Mouse (Mus musculus) layer of hippocampus, adult 9-10 months (tissue): ENCODE measurements at regions not wholly inside any gene's neighbourhood (a gene's known extent, or its start where the extent isn't known, plus 50 kb on each side); places are given as distances from the start of the nearest gene placed in this dataset.

Experiments
- DNase-seq: peaks from one replicate; pipeline ENCODE4 v3.0.0; 2022; ENCODE audit warnings: low spot score

GRCm38 (mm10) chr3:133599731-133600130, 54.8 kb upstream of the Tet2 start:
- DNase-seq = no peak

- DNase-seq = peak; percentile 13
Observed at GRCm38 (mm10) chr3:133600447-133601220, 55.7 kb upstream of the Tet2 start.

- DNase-seq = no peak
Observed at GRCm38 (mm10) chr3:133605460-133605859, 60.5 kb upstream of the Tet2 start.

- DNase-seq = no peak
Observed at GRCm38 (mm10) chr3:133608845-133609261, 63.9 kb upstream of the Tet2 start.

DNA sequence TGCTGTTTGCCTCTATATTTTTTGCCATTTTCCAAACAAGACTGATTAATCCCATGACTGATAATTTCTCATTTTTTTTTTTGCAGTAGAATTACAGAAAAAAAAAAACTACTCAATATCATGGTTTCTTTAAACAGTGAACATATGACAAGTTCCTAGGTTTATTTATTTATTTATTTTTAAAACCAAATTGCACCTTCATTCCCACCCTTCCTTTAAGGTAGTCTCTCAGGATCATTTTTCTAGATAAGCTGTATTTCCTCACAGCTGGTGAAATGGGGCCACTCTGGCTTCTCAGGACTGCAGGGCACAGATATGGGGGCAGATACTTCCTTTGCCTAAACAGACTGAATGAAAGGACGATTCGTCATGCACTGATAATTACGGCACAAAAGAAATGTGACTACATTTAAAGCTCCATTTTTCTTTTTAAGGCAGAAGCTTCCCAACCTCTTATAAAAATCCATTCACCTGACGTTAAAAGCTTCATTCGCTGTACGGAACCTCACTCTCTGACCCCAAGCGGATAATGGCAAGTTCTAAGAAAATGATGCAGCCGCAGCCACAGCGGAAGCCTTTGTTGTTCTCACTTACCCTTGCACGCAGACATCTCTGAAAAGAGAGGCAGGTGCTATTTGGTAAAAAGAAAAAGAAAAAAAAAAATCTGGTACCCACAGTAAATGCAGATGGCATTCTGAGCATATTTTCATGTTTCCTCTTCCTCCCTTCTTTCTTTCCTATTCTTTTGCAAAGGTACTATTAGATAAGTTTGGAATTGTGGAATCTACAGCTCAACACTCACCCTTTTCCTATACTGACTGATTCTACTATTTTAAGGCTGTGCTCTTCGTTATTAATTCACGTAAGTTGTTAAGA, 69.1 kb upstream of the Tet2 start:
- no peak for DNase-seq

GRCm38 (mm10) chr3:133614712-133615426, 69.9 kb upstream of the Tet2 start:
- DNase-seq = no peak

DNA sequence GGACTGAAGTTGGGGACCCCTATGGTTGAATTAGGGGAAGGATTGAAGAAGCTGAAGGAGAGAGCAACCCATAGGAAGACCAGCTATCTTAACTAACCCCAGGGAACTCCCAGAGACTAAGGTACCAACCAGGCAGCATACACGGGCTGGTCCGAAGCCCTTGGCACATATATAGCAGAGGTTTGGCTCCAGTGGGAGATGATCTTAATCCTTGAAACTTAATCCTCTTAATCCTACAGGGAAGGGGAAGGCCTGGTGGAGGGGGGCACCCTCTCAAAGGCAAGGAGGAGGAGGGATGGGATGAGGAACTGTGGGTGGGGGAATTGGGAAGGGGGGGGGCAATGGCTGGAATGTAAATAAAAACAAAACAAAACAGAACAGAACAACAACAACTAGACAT, 72.1 kb upstream of the Tet2 start:
- DNase-seq = no peak

GRCm38 (mm10) chr3:133618491-133618890, 73.6 kb upstream of the Tet2 start:
- DNase-seq = no peak

- DNase-seq = no peak
Observed at GRCm38 (mm10) chr3:133623201-133623744, 78.3 kb upstream of the Tet2 start.

DNA sequence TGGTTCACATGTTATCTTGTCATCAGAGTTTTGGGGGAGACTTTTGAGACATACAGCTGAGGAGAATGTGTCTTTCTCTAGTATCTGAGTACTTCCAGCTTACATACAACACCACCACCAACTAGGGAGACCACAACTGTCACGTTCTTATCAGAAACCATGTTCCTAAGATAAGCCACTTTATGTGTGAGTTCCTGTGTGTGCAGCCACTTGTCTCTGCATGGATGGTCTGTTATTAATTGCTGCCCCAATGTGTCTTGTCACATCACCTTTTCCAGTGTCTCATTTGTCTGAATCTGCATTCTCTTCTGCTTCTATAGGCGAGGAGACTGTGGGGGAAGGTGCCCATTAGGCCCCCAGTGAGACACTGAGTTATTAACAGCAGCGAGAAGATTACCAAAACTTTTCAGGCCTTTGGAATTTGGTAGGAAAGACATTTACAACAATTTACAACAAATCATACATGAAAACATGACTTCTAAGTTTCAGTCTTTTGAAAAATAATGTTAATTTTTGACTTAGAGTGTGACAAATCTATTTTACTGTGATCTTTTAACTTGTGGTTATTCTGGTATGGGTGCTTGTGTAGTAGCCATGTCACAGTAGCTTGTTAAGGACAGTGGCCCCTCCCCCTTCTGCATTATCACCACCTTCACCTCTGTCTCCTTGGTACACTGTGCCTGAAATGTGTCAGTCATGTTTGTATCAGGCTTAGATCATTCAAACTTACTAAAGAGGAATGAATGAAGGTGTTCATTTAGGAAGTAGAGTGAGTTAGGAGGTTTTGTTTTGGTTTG, 79.3 kb upstream of the Tet2 start:
- no peak for DNase-seq

- DNase-seq = no peak
Observed at GRCm38 (mm10) chr3:133625046-133625445, 80.1 kb upstream of the Tet2 start.

GRCm38 (mm10) chr3:133626442-133626841, 81.5 kb upstream of the Tet2 start:
- DNase-seq = no peak

DNA sequence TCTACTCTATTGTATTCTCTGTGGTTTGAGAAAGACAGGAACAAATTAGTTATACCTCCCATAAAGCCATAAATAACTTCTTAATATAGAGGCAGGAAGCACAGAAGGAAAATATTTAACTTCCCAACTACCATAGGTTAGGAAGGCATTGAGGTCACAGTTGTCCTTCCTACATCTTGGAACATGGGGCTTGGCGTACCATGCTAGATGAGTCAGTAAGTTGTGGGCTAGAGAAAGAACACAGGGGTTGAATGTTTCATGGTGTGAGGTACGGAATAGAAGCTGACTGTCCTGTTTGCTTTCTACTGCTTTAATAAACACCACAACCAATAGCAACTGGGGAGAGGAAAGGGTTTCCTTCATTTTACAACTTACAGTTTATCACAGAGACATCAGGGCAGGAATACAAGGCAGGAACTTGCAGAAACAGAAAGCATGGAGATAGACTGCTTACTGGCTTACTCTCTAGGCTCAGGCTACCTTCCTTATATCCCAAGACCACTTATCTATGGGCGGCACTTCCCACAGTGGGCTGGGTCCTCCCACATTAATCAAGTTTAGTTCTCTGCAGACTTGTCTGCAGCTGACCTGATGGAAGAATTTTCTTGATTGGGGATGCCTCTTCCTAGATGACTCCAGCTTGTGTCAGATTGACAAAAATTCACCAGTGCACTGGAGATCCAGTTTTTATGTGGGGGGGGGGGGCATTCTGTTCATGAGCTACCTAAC, 82.3 kb upstream of the Tet2 start:
- no peak for DNase-seq

DNA sequence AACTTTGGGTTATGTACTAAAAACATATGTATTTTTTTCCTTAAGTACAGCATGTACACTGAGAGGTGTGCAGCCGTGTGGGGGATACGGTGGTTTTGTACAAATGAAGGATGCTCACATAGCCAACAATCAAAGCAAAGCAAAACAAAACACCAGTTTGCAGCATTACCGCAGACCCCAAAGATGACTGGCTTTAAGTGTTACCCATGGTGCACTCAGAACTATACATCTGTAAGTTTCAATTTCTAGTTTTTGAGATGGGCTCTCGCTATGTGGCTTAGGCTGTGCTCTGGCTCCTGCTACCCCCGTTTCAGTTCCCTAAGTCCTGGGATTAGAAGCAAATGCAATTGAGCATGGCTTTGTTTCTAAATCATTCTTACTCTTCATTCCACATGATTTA, 89.4 kb upstream of the Tet2 start:
- DNase-seq = no peak

DNA sequence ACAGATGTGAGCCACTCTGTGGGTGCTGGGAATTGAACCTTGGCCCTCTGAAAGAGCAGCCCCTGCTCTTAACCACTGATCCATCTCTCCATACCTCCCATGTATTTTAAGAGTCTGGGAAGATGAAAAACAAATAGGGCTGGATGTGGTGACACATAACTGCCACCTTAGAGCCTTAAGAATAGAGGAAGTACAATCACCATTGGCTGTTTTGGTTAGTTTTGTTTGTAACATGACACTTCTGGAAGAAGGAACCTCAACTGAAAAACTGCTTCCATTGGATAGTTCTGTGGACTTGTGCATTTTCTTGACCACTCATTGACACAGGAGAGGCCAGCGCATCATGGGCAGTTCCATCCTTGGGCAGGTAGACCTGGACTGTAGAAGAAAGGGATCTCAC, 100.7 kb upstream of the Tet2 start:
- no peak for DNase-seq

DNA sequence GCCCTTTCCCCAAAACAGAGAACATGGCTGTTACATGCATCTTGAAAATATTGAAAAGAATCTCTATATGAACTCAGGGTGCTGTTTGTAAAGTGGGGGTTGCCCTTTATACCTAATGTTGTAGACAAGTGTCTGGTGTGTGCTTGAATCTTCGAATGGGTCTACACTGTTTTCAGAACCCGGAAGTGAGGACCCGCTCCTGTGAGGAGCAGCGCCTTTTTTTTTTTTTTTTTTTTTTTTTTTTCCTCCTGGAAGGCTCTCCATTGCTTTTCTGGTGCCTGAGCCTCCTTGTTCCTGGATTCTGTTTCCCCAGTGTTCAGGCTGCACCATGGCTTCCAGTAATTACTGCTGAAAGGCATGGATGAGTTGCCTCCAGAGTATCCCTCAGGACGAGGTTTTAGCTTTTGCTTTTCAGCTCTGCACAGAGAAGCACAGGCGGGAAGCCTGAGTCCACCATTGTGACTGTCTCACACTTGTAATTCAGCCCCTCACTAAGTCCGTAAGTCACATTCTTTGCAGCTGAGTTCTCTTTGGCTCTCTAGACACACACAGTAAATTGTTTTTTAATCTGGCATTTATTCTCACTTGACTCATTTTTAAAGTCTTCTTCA, 101.6 kb upstream of the Tet2 start:
- DNase-seq = no peak

DNA sequence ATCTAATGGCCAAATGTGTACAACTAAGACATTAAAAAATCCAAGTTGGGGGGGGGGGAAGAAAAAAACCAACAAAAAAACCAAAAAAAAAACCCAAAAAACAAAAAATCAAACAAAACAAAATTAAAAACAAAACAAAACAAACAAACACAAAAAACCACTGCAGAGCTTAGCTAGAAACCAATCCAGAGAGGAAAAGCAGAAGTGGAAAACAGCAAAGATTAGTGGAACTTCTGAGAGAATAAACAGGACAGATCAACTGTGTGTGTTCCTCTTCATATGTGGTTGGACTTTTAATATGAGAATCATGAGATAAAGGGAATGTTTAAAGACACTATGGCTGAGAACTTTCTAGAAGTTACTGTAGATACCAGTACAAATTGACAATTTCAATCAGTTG, 105.1 kb upstream of the Tet2 start:
- DNase-seq = no peak

GRCm38 (mm10) chr3:133651996-133652395, 107.1 kb upstream of the Tet2 start:
- DNase-seq = no peak

GRCm38 (mm10) chr3:133659759-133660158, 114.8 kb upstream of the Tet2 start:
- no peak for DNase-seq

DNA sequence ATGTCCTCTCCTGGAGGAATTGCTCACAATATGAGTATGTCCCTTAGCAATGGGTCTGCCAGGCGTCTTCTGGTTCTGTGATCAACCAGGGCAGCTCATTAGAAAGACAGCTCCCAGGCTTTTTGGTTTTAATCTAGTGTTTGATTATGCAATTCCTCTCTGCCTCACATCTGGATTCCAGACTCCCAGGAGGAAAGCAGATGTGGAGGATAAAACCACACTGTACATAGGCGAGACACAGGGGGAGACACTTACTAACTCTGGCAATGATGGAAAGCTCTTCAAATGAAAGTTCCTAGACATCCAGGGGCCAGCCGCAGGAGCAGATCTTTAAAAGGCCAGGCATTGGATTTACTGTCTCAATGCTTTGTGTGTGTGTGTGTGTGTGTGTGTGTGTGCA, 116.4 kb upstream of the Tet2 start:
- DNase-seq = no peak
